Mouse (Mus musculus) embryo, embryonic 11.5 days (tissue): ENCODE data around the gene Nr3c2.

Experiments
- DNase-seq: peaks from one replicate; pipeline ENCODE4 v3.0.0-alpha.2; 2012; ENCODE audit warnings: low read depth, low spot score

Nr3c2 gene

GRCm38 (mm10) chr8:77055492-77056021 lies 156.3 kb downstream of the Nr3c2 start:
- no peak for DNase-seq

GRCm38 (mm10) chr8:77056853-77057252 lies 157.6 kb downstream of the Nr3c2 start:
- no peak for DNase-seq

GRCm38 (mm10) chr8:77082687-77083086 lies 183.4 kb downstream of the Nr3c2 start:
- no peak for DNase-seq

DNA sequence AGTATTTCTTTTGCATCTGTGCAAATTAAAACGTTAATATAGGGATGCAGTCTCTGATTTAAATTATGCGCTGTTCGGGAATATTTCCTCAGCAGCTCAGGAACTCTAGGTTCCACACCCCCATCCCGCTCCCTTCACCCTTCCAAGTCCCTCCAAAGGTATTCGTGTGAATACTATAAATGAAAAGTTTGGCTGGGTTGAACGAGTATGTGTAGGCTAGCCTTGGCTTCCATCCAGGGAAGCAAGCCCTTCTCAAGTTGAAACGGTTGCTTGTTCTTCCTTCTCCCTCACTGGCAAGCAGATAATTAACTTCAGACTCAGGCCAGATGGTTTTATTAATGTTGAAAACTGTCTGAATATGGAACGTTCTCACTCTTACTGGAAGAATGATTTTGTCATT lies 186.8 kb downstream of the Nr3c2 start:
- DNase-seq, result no peak

GRCm38 (mm10) chr8:77096721-77097120 lies 197.5 kb downstream of the Nr3c2 start:
- no peak for DNase-seq

DNA sequence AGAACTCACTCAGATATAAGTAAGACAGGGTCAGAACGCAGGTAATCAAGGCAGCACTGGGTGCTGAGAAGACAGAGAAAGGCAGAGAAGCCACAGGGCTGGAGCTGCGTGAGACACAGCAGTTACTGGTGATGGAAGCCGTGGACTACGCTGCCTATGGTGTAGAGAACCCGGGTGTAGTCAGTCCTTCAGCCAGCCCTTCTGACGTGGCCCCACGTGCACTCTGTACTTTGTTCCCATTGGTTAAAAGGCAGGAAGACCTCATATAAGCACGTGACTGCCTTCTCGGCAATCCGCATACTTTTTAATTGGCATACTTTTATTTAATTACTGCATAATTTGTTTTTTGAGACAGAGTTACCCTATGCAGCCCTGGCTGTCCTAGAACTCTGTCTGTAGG lies 198.9 kb downstream of the Nr3c2 start:
- DNase-seq, result no peak

GRCm38 (mm10) chr8:77100370-77100769 lies 201.1 kb downstream of the Nr3c2 start:
- no peak for DNase-seq

GRCm38 (mm10) chr8:77102879-77103278 lies 203.6 kb downstream of the Nr3c2 start:
- no peak for DNase-seq

GRCm38 (mm10) chr8:77112719-77113118 lies 213.5 kb downstream of the Nr3c2 start:
- DNase-seq, result no peak

DNA sequence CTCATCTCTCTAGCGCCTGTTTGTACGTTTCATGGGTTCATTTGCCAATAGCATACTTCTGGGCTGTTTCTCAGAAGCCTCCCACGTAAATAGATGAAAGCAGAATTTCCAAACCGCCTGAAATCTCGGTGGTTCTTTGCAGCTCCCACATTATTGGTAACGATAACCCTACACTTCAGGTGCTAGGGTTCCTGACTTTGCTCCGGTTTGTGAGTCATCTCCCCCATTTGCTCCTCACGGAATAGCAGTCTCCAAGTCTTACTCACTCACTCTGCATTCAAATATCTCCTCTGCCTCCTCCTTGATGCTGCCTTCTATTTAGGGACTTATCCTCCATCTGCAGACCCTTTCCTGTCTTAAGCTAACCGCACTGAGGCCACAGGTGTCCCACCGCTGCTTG lies 215.5 kb downstream of the Nr3c2 start:
- DNase-seq, result no peak

DNA sequence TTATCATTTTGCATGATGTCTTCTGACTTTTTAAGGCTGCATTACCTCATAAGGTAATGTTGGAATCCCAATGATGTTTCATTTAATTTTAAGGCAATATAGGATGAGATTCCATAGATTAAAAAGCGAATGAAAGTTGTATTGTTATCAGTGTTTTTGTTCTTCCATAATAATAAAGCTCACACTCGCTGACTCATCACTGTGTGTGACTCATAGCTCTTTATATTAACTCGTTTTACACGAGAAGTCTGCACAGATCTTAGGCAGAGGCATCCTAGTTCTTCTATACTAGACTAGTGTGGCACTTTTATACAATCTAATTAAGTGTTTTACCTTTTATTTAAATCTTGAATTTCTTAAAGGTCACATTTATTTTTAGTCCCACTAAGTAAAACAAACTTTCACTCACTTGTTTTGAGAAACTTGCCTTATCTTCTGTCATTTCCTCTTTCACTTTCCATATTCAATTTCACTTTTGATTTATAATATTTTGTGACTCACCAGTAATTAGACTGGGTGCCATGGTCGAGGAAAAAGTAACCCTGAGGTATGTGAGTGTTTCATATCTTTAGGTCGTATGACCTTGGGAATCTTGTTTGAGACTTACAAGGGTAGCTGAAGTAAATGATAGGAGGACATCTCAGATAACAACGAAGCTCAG lies 217.3 kb downstream of the Nr3c2 start:
- DNase-seq, result no peak

DNA sequence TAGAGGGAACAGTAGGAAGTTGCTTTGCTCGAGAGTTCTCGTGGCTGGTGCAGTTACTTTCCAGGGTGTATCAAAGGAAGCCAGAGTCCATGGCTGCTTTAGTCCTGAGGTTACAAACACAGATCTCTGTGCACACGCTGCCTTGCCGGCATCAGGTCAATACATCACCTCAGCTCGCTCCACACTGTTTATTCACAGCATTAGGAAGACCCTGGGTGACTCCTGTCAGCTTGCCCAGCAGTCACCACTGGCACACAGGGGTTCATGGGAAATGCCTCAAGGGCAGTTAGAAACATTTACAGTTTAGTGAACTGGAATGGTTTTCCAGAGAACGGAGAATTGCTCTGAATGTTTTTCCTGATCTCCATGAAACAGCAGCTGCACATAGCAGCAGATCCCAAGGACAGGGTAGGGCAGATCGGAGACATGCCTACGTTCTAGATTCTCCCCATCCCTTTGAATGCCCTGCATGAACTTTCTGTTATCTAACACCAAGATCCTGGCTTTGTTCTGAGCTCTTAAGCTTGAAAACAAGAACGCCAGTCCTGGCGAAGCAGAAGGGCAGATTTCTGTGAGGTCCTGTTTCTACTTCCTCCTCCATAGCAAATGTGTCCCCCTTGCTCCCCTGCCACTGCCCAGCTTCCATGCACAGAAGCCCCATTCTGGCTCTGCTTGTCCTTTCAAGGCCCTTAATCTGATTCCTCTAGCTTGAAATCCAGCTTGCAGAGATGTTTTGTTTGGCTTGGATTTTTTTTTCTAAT lies 221.7 kb downstream of the Nr3c2 start:
- no peak for DNase-seq

- DNase-seq, result no peak
Observed at GRCm38 (mm10) chr8:77121571-77121890, 222.3 kb downstream of the Nr3c2 start.

- DNase-seq, result no peak
Observed at GRCm38 (mm10) chr8:77122300-77122699, 223.1 kb downstream of the Nr3c2 start.

- DNase-seq, result no peak
Observed at GRCm38 (mm10) chr8:77125777-77126176, 226.5 kb downstream of the Nr3c2 start.

GRCm38 (mm10) chr8:77128006-77128405 lies 228.8 kb downstream of the Nr3c2 start:
- no peak for DNase-seq

GRCm38 (mm10) chr8:77132903-77133637 lies 233.8 kb downstream of the Nr3c2 start:
- no peak for DNase-seq

GRCm38 (mm10) chr8:77133797-77134385 lies 234.6 kb downstream of the Nr3c2 start:
- no peak for DNase-seq

- no peak for DNase-seq
Observed at GRCm38 (mm10) chr8:77145285-77145684, 246.0 kb downstream of the Nr3c2 start.

- DNase-seq, result no peak
Observed at GRCm38 (mm10) chr8:77154496-77154895, 255.3 kb downstream of the Nr3c2 start.

GRCm38 (mm10) chr8:77169320-77169719 lies 270.1 kb downstream of the Nr3c2 start:
- no peak for DNase-seq
